Mouse (Mus musculus) cerebellum, postnatal 10 days (tissue): ENCODE results near the gene Rtn4.
"Not testable (repeated sequence)": the region's sequence is repeated elsewhere in the genome, so short reads cannot be mapped to it uniquely, and the experiment has no call there.

Source experiments
- DNase-seq, 2 experiments: peaks; one replicate each; pipeline ENCODE4 v3.0.0; 2021; ENCODE audit warnings: mixed read lengths in 2 of 2

The Rtn4 gene

GRCm38 (mm10) chr11:29714789-29715188, 22.0 kb downstream of the Rtn4 start:
- DNase-seq: peak; percentile 62 to 71

- DNase-seq: no peak
Measured at GRCm38 (mm10) chr11:29715499-29715898, 22.8 kb downstream of the Rtn4 start.

GRCm38 (mm10) chr11:29718541-29718940, 25.8 kb downstream of the Rtn4 start:
- DNase-seq: no peak

GRCm38 (mm10) chr11:29719597-29719996, 26.9 kb downstream of the Rtn4 start:
- no peak for DNase-seq

DNA sequence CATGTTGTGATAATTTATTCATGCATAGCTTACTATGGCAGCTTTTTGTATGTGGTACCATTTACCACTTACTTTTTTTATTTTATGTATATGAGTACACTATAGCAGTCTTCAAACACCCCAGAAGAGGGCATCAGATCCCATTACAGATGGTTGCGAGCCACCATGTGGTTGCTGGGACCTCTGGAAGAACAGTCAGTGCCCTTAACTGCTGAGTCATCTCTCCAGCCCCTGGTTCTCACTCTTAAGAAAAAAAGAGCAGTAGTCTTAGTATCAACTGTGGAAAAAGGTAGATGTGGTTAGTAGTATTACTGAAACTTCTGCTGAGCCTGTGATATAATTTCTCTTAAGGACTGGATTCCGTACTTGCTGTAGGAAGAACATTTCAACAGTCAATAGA, 31.5 kb downstream of the Rtn4 start:
- no peak for DNase-seq

- no peak for DNase-seq
Measured at GRCm38 (mm10) chr11:29725167-29725566, 32.4 kb downstream of the Rtn4 start.

DNA sequence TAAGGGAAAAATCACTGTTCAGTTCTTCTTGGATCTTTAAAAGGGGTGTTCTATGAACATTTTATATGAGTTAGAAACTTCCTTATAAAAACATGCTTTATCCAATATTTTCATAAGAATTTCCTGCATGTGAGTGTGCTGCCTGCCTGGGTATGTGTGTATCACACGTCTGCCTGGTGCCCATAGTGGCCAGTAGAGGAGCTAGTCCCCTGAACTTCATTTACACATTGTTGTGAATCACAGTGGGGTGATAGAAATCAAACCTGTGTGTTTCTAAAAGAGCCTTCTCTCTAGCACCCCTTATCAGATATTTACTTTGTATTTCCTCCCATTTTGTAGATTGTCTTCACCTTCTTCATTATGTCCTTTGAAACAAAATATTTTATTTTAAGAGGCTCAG, 32.9 kb downstream of the Rtn4 start:
- no peak for DNase-seq

GRCm38 (mm10) chr11:29727901-29728300, 35.2 kb downstream of the Rtn4 start:
- DNase-seq: no peak

GRCm38 (mm10) chr11:29739752-29740151, 47.0 kb downstream of the Rtn4 start:
- DNase-seq: no peak

- DNase-seq: no peak
Measured at GRCm38 (mm10) chr11:29744760-29745430, 52.1 kb downstream of the Rtn4 start.

- peak; percentile 71 to 72 for DNase-seq
Measured at GRCm38 (mm10) chr11:29745513-29745912, 52.8 kb downstream of the Rtn4 start.

DNA sequence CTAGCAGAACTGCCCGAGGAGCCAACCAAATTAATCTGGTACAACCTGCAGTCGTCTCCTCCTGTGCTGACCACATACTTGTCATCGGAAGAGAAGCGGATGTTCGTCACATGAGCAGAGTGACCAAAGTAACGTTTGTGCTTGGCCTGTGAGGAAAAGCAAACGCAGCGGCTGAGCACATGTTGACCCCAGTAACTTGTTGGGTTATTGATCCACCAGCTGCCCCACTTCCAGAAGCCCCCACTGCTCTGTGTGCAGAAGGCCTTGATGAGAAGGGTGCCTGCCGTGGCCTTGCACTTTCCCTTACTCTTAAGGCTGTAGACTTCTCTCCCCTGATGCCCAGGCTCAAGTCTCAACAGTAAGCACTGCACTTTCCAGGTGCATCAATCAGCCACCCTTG, 53.5 kb downstream of the Rtn4 start:
- DNase-seq: no peak

- no peak for DNase-seq
Measured at GRCm38 (mm10) chr11:29747365-29747764, 54.6 kb downstream of the Rtn4 start.

- DNase-seq: no peak
Measured at GRCm38 (mm10) chr11:29747881-29748280, 55.1 kb downstream of the Rtn4 start.

GRCm38 (mm10) chr11:29748750-29749467, 56.2 kb downstream of the Rtn4 start:
- no peak for DNase-seq

DNA sequence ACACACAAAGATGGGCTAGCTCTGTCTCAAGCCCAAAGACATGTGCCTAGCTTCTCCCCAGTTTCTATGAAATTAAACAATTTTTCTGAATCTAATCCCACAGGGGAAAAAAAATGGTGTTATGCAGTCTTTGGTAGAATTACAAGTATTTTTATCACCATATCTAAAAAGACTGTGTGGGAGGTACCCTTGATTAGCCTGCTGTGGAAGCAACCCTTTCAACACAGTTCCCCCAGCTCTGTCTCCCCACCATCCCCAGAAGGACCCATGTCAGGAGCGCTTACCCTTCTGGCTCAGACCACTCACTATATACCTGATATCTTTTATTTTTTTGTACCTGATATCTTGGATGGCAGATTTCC, 56.7 kb downstream of the Rtn4 start:
- no peak for DNase-seq

- DNase-seq: no peak
Measured at GRCm38 (mm10) chr11:29751013-29751412, 58.3 kb downstream of the Rtn4 start.

GRCm38 (mm10) chr11:29751648-29752611, 59.2 kb downstream of the Rtn4 start:
- DNase-seq: no peak

DNA sequence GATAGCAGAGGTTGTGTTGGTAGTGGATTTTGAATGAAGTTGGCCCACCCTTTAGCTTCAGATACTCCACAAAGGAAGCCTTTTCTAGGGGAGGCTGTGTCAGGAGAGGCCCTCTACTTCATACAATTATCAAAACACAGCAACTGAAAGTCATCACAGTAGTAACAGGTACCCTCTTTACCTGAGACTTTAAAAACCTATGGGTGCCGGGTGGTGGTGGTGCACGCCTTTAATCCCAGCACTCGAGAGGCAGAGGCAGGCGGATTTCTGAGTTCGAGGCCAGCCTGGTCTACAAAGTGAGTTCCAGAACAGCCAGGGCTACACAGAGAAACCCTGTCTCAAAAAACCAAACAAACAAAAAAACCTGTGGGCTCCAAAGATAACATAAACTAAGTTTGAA, 63.3 kb downstream of the Rtn4 start:
- not testable (repeated sequence) for DNase-seq

- no peak for DNase-seq
Measured at GRCm38 (mm10) chr11:29758617-29759016, 65.9 kb downstream of the Rtn4 start.

DNA sequence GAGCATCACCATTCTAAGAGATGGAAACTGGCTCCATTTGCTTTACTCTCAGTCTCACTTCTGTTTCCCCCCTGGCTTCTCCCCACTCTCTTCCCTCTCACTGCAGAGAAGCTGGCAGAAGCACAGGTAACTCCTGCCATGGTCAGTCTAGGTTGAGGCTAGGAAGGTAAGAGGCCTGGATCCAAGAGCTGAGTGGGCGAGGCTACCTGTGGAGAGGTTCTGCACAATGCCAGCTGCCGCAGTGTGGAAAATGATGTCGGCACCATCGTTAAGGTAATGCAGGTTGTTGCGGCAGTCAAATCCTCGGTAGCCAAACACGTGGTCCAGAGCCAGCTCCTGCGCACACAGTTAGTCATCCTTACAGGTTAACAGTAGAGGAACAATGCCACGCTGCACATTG, 68.6 kb downstream of the Rtn4 start:
- DNase-seq: peak; percentile 24 to 29

DNA sequence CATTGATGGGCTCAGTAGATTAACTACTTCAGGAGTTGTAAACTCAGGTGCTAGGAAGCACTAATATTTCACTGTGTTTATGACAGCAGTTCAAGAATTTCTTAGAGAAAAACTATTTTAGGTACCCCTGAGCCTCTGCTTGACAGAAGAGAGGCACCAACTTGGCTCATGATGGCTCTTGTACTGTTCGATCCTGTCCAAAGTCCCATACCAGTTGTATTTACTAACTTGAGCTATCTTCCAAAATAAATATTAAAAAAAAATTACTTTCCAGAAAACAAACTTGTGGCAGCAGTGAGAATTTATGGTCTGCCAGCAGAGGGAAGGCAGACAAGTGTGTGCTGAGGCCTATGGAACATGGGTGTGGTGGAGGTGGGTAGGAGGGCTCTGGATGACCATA, 70.0 kb downstream of the Rtn4 start:
- no peak for DNase-seq

DNA sequence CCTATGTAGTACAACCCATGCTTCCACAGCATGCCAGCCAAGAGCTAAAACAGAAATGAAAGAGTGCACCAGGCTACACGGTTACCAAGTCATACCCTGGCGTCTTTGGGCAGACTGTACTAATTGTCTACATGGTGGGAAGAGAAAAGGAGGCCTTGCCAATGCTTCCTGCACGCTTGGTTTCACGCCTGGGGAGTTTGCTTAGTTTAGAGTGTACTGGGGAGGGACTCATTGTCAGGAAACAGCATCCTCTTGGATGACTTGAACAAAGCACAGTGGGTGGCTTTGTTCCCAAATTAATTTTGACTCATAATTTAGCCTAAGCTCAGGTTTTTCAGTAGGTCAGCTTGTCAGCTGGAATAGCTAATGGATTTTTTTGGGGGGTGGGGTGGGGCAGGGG, 72.3 kb downstream of the Rtn4 start:
- peak in 1 of 2 experiments; percentile 35 for DNase-seq
